Mouse (Mus musculus): ENCODE results near the gene Copz1.
A peak's percentile ranks its signal among the peaks of the same experiment; 100 is the strongest.
"Not testable (repeated sequence)": the region's sequence is repeated elsewhere in the genome, so short reads cannot be mapped to it uniquely, and the experiment has no call there.

The Copz1 gene

DNA sequence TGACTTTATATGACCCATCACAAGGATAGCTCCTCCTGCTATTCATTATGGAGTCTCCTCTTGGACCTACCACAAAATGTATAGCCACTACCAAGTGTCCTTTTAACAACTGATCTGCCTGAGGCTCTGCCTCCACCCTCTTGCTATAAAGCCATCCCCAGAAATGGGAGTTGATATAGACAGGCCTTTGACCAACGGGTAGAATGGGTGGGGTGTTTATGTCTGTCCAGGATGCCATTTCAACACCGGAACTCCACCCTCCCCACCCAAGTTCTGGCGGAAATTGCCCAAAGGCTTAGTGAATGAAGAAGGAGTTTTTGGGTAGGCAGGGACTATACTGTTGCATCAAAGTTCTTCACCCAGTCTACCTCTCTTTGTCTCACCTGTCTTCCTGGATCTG, 19.9 kb upstream of the Copz1 start:
- DNase-seq (ENCODE audit: low spot score): no peak

GRCm38 (mm10) chr15:103253352-103253751, 19.2 kb upstream of the Copz1 start:
- no peak for DNase-seq (ENCODE audit: low spot score)

- peak; percentile 25 for DNase-seq (ENCODE audit: low spot score)
These were observed 17.3 kb upstream of the Copz1 start for GRCm38 (mm10) chr15:103255169-103255568.

DNA sequence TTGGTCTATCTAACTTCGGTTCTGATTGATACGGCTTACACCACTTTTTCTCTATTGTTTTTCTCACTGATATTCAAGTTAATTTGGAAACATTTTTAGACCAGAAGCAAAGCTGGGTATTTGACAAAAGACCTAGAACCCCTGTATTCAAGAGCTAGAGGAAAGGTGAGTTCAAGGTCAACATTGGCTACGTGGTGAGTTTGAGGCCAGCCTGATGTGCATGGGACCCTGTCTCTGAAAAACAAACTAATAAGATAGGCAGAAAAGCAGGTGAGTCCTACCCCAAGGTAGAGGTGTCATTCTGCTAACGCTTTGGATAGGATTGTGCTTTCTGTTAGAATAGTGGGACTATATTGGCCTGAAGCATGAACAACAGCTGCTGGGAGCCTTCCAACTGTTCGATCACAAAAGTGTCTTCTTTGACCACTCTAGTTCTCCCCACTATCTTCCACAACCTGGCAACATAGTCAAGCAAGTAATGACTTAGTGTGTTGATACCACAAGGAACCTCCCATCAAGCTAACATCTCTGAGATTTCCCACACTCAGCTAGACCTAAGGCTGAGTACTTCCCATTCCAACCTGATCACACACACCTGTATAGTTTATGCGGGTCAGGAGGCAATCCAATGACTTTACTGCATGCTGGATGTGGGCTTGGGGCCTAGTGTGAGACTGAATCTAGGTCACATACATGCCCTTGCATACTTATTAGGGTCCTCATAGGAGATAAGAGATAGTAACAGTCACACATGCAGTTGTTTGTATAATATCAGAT, 16.1 kb upstream of the Copz1 start:
- DNase-seq (ENCODE audit: low spot score): no peak

GRCm38 (mm10) chr15:103257790-103258728, 14.5 kb upstream of the Copz1 start, which contains the start of gene Nfe2:
TSS of gene Nfe2 (minus strand) at chr15:103258403.
- peak; percentile 69 for DNase-seq (ENCODE audit: low spot score)

GRCm38 (mm10) chr15:103259162-103259561, 13.4 kb upstream of the Copz1 start:
- DNase-seq (ENCODE audit: low spot score): no peak

GRCm38 (mm10) chr15:103259989-103260388, 12.5 kb upstream of the Copz1 start:
- no peak for DNase-seq (ENCODE audit: low spot score)

GRCm38 (mm10) chr15:103264794-103265193, 7.7 kb upstream of the Copz1 start:
- DNase-seq (ENCODE audit: low spot score): no peak

DNA sequence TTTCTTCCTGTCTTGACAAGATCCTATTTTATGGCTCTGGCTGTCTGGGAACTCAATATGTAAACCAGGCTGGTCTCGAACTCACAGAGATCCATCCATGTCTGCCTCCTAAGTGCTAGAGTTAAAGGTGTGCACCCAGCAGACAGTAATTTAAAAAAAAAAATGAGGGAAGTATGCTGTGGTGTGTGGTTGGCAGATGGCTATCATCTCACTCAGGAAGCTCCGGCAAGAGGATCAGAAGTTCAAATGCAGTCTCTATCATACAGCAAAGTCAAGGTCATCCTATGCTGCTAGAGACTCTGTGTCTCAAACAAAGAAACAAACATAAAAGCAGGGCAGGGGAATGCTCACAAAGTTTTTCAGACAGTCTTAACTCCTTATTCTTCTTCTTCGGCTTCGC, 3.6 kb upstream of the Copz1 start:
- peak; percentile 18 for DNase-seq (ENCODE audit: low spot score)

GRCm38 (mm10) chr15:103275943-103276342, 3.4 kb downstream of the Copz1 start:
- not testable (repeated sequence) for DNase-seq (ENCODE audit: low spot score)

DNA sequence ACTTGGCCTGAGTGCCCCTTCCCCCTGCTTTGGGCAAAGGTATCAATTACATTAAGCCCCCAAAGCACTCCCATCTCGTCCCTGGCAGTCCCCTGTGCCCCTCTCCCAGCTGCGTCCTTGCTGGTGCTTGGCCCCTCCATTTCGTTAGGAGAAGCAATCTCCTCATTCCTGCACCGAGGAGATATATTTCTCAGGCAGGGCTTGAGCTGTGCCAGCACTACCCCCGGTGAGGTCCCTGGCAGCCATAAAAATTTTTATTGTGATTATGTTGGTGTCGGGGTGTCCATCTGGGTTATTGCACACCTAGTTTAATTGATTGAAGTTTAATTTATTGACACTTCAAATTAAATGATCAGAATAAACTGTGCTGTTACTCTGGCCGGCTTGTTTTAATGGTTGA, 5.4 kb downstream of the Copz1 start:
- no peak for DNase-seq (ENCODE audit: low spot score)

- DNase-seq (ENCODE audit: low spot score): peak; percentile 38
These were observed 7.2 kb downstream of the Copz1 start for GRCm38 (mm10) chr15:103279750-103280149.

GRCm38 (mm10) chr15:103280817-103281464, 8.4 kb downstream of the Copz1 start:
- DNase-seq (ENCODE audit: low spot score): peak; percentile 14

- no peak for DNase-seq (ENCODE audit: low spot score)
These were observed 9.1 kb downstream of the Copz1 start for GRCm38 (mm10) chr15:103281465-103282205.

DNA sequence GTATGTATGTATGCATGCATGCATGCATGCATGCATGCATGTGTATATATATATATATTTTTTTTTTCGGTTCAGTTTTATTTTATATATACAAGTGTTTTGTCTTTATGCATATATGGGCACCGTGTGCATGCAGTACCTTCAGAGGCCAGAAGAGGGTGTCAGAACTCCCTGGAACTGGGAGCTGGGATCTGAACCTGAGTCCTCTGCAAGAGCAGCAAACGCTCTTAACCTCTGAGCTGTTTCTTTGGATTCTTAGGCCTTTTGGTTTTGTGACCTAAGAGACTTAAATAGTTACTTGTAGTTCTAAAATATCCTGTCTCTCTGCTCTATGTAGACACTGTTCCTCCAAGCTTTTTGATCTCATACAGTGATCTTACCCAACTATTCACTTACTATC, 11.6 kb downstream of the Copz1 start:
- DNase-seq (ENCODE audit: low spot score): peak; percentile 38

DNA sequence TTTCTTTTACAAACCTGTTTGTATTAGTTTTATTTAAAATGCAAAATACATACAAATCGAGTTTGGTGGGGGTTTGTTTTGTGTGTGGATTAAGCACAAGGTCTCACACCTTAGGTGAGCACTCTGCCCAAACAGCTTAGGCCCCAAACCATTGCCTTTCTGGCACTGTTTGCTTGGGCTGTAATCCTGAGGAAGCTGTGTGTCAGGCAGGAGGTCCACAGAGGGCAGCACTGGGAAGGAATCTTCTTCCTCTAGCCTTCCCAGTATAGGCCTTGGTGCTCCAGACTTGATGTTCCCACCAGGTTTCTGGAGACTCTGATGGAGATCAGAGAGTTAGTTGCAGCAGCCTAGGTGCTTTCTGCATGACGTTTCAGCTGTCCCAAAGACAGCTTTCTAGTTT, 12.1 kb downstream of the Copz1 start:
- no peak for DNase-seq (ENCODE audit: low spot score)

- DNase-seq (ENCODE audit: low spot score): no peak
These were observed 13.4 kb downstream of the Copz1 start for GRCm38 (mm10) chr15:103285778-103286417.

DNA sequence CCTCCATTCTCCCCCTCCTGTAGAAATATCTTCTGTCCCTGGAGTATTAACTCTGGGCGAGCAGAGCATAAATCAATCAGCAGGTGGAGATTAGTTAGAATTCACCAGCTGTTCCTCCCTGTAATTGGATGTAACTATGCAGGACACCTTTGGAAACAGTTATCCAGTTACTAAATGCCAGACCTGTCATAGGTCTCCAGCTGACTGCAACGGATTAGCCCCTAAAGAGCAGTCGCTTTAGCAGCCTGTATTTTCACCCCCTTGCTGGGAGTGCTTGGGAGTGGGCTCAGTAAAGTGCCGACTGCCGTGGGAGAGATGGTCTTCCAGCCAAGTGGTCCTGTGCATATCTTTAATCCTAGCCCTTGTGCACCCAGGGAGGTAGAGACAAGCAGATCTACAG, 17.1 kb downstream of the Copz1 start:
- DNase-seq (ENCODE audit: low spot score): no peak

DNA sequence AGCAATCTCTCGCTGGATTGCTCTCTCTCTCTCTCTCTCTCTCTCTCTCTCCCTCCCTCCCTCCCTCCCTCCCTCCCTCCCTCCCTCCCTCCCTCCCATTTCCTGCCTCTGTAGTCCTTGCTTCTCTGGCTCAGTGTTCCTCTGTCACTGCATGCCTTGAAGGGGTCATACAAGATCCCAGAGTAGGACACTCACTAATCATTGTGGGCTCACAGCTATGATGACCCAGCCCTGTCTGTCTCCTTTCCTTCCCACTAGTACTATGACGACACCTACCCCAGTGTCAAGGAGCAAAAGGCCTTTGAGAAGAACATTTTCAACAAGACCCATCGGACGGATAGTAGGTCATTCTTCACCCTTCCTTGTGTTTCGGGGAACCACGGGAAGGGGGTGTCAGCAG, 17.9 kb downstream of the Copz1 start:
- no peak for DNase-seq (ENCODE audit: low spot score)

- no peak for DNase-seq (ENCODE audit: low spot score)
These were observed 18.3 kb downstream of the Copz1 start for GRCm38 (mm10) chr15:103290843-103291242.

DNA sequence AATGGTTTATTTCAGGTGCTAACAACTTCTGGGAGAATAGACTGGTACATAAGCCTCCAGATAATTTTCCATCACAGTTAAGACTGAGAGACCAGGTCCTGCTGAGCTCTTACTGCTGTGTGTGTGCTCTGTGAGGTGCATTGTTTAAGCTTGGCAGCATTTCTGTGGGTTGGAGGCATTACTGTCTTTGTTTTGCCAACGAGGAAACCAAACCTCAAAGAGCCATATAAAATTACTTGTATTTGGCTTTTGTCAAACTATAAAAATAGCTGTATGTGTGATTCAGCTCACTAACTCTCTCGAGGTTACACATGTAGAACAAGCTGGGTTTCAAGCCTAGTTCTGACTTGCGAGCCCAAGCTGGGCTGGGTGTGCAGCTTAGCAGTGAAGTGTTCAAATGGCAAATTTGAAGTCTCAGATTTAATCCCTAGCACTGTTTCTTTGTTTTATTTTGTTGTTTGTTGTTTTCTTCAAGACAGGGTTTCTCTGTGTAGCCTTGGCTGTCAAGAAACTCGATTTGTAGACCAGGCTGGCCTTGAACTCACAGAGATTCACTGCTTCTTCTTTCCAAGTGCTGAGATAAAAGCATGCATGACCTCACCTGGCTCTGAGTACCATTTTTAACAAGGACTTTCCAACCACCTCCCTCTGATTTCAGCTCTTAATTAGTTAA, 20.3 kb downstream of the Copz1 start:
- DNase-seq (ENCODE audit: low spot score): no peak
